Mouse (Mus musculus) testis, adult 10 weeks (tissue): ENCODE data around the gene Cnot9. TPM values are rescaled to one million over a fixed set of nuclear protein-coding genes. Genes with fewer than 3 reads are reported as not detected.

Source experiments
- polyA plus RNA-seq: library from polyadenylated mRNA; stranded (reverse); fragments of 350-450 nt; fragmentation: Illumina TruSeq; extraction: RNeasy Lipid Tissue Mini Kit (QIAGEN cat#74804); gene quantifications from one replicate; pipeline ENCODE4 v1.2.3, GENCODE M21; 2014; ENCODE audit warnings: low read depth, low replicate concordance

The Cnot9 gene
- polyA plus RNA-seq: 38.2 TPM

DNA sequence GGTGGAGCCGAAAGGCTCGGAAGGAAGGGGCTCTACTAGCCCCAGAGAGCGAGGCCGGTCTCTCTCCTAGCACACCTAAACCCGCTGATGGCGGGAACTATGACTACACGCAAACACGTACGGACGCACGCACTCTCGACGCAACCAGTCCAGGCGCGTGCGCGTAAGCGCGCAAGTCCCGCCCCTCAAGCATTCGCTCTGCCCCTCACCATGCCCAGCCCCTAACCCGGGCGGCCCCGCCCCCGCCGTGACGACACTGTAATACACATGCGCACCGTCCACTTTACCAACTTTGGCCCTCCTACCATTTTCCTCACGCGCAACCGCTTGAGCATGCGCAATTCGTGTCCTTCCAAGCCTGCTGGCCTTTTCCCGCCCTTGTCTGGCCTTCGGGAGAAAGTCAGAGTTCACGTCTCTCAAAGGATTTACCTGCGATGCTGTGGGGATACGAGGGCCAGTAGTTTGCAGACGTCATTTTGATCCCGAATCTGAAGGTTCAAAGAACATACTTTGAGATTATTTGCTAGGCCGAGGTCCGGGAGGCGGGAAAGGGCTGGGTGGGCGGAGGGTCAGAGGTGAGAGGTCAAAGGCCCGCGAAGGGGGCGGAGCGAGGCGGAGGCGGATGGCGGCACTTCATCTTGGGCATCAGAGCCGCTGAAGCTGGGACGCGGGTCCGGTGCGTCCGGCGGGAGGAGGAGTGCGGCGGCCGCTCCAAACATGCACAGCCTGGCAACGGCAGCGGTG lies at the start of gene Cnot9:
Gene Cnot9 (plus strand): TSS at position 338 of the 744 bp plus-strand sequence.

DNA sequence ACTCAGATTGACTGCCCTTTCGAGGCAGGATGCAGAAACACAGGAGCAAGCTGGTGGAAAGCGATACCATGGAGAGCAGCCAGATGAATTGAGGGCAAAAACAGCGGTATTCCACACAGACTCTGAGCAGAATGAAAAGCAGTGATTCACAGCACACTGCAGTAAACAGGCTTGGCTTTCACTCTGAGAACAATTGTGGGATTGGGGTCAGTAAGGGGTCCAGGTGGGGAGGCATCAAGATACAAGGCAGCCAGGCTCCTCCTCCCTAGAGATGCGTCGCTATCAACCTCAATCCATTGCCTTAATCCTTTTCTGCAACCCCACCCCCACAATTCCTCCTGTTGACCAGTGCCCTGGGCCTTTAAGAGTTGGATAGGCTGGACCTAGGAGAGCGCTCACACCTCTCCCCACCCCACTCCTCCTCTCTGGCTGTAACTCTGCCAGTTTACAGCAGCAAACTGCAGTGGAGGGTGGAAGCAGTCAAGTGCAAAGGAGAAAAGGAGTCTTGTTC lies 36.6 kb downstream of the Cnot9 start, which contains the start of gene Plcd4:
Gene Plcd4 (plus strand): TSS at position 438 of the 511 bp plus-strand sequence.

DNA sequence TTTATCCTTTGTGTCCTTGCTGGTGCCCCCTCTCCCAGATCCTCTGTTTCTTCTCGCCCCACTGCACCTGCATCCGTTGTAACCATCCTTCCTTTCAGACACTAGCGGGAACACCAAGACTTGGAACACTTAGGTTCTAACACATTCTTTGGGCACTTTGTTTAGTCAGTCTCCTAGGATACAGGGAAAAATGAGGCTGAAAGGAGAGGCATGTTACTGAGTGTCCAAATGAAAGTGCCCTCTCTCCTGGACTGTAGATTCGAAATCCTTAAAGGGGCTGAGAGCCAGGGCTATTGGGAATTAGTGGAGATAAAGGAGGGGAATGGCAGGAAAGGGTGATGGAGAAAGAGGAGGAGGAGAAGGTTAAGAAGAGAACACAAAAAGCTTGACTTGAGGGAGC lies 38.3 kb downstream of the Cnot9 start, which contains the start of gene Usp37:
Gene Usp37 (minus strand): TSS at position 101 of the 400 bp plus-strand sequence.

Other genes with a start within 250 kb of the Cnot9 start
- gene Gpbar1, start 227.5 kb upstream of the Cnot9 start, polyA plus RNA-seq: not detected
- 17.6 TPM for gene Aamp, start 221.3 kb upstream of the Cnot9 start, polyA plus RNA-seq
- gene Pnkd, start 221.1 kb upstream of the Cnot9 start, polyA plus RNA-seq: 4.7 TPM
- 2.1 TPM for gene Tmbim1, start 200.4 kb upstream of the Cnot9 start, polyA plus RNA-seq
- gene Catip, start 143.9 kb upstream of the Cnot9 start, polyA plus RNA-seq: 8.5 TPM
- 0.35 TPM for gene Slc11a1, start 130.9 kb upstream of the Cnot9 start, polyA plus RNA-seq
- gene Ctdsp1, start 114.5 kb upstream of the Cnot9 start, polyA plus RNA-seq: 2.3 TPM
- gene Vil1, start 96.7 kb upstream of the Cnot9 start, polyA plus RNA-seq: 0.08 TPM
- gene Plcd4, start 36.8 kb downstream of the Cnot9 start, polyA plus RNA-seq: 174 TPM
- 123 TPM for gene Usp37, start 38.2 kb downstream of the Cnot9 start, polyA plus RNA-seq
- 3.1 TPM for gene Zfp142, start 82.2 kb downstream of the Cnot9 start, polyA plus RNA-seq
- gene Bcs1l, start 82.2 kb downstream of the Cnot9 start, polyA plus RNA-seq: 2.4 TPM
- 59.3 TPM for gene Rnf25, start 95.3 kb downstream of the Cnot9 start, polyA plus RNA-seq
- gene Stk36, start 95.4 kb downstream of the Cnot9 start, polyA plus RNA-seq: 150 TPM
- 74.8 TPM for gene Ttll4, start 155.7 kb downstream of the Cnot9 start, polyA plus RNA-seq
- gene Cyp27a1, start 207.5 kb downstream of the Cnot9 start, polyA plus RNA-seq: 2.7 TPM
- 0.08 TPM for gene Prkag3, start 243.2 kb downstream of the Cnot9 start, polyA plus RNA-seq